Mouse (Mus musculus) midbrain, embryonic 16.5 days (tissue): ENCODE measurements around the gene Fam57b. TPM values are rescaled to one million over a fixed set of nuclear protein-coding genes. Genes with fewer than 3 reads are reported as not detected.

Experiments used
- ATAC-seq: fragments of 200-750 bp; cut with Nextera tagmentation; 2 replicates; pipeline ENCODE4 v1.8.0; 2017; ENCODE audit warnings: moderate TSS enrichment
- H3K27ac ChIP-seq: fragments of 300-500 bp; sonication (generic); 2 replicates; pipeline ENCODE4 v1.5.1; 2014; ENCODE audit warnings: mild to moderate bottlenecking, low read length, mixed read lengths
- H3K27me3 ChIP-seq: fragments of 300-500 bp; sonication (generic); 2 replicates; pipeline ENCODE4 v1.6.1; 2014; ENCODE audit warnings: low read depth, low read length, mixed read lengths; ENCODE audit not compliant: control insufficient read depth, insufficient read depth
- H3K36me3 ChIP-seq: fragments of 300-500 bp; sonication (generic); 2 replicates; pipeline ENCODE4 v1.6.1; 2014; ENCODE audit warnings: mild to moderate bottlenecking, low read length, moderate library complexity, mixed read lengths; ENCODE audit not compliant: control insufficient read depth, insufficient read depth
- H3K4me1 ChIP-seq: fragments of 300-500 bp; sonication (generic); 2 replicates; pipeline ENCODE4 v1.6.1; 2014; ENCODE audit warnings: mild to moderate bottlenecking, low read length, mixed read lengths; ENCODE audit not compliant: control insufficient read depth, insufficient read depth
- H3K4me2 ChIP-seq: fragments of 300-500 bp; sonication (generic); 2 replicates; pipeline ENCODE4 v1.6.1; 2014; ENCODE audit warnings: mild to moderate bottlenecking, low read length, mixed read lengths
- H3K4me3 ChIP-seq: fragments of 300-500 bp; sonication (generic); 2 replicates; pipeline ENCODE4 v1.5.1; 2014; ENCODE audit warnings: low read depth, mild to moderate bottlenecking, low read length, moderate library complexity, mixed read lengths
- H3K9ac ChIP-seq: fragments of 300-500 bp; sonication (generic); 2 replicates; pipeline ENCODE4 v1.6.1; 2014; ENCODE audit warnings: low read depth, low read length, mixed read lengths
- H3K9me3 ChIP-seq: fragments of 300-500 bp; sonication (generic); replicated peaks from 2 replicates; pipeline ENCODE4 v1.6.1; 2014; ENCODE audit warnings: mild to moderate bottlenecking, low read length, mixed read lengths; ENCODE audit not compliant: control insufficient read depth, poor library complexity, severe bottlenecking
- WGBS: fragments of 180-500 bp; shearing (Covaris S2); extraction: QIAGEN DNeasy Blood & Tissue Kit; methylation state at CpG from one replicate; pipeline ENCODE4 v1.1.7; 2014; 5-methylcytosine and 5-hydroxymethylcytosine counted together
- polyA plus RNA-seq: library from polyadenylated mRNA; unstranded; fragments of >200 nt; fragmentation: Nextera tagmentation; extraction: Ambion mirVana; gene quantifications from 2 replicates; pipeline ENCODE4 v1.2.1, GENCODE M21; 2015

The Fam57b gene
- polyA plus RNA-seq, 1 experiment from 2014 or later: 61.1 TPM

- peak overlapping the region; percentile 99 for H3K4me2 ChIP-seq
- H3K9ac ChIP-seq: peak overlapping the region; percentile 84
- H3K4me1 ChIP-seq: peaks cover 16% of the 10 kb centered on the region
- peak; percentile 55 for ATAC-seq
- under 1% methylated on average over 46 of the region's 74 CpGs for WGBS
- H3K9me3 ChIP-seq: no peaks in the 10 kb centered on the region
- peak overlapping the region; percentile 72 for H3K4me3 ChIP-seq
- peaks cover 5% of the 10 kb centered on the region; the same call in 1 of the 2 replicates for H3K27me3 ChIP-seq
- H3K27ac ChIP-seq: peak overlapping the region; percentile 47
- H3K36me3 ChIP-seq: peaks cover 4% of the 10 kb centered on the region
Measured at GRCm38 (mm10) chr7:126847421-126848398, 50.2 kb downstream of the Fam57b start.

- Histone ChIP-seq H3K27me3 (peaks cover 5% of the 10 kb centered on the region; the same call in 1 of the 2 replicates), H3K4me2 (peak overlapping the region; percentile 99), H3K27ac (peak overlapping the region; percentile 18), H3K4me3 (peak overlapping the region; percentile 72), H3K36me3 (peaks cover 5% of the 10 kb centered on the region), H3K4me1 (peaks cover 16% of the 10 kb centered on the region), H3K9me3 (no peaks in the 10 kb centered on the region), H3K9ac (peak overlapping the region; percentile 84)
- peak; percentile 40 for ATAC-seq
- 11% methylated on average over 9 of the region's 10 CpGs for whole genome bisulfite sequencing
Measured at GRCm38 (mm10) chr7:126848794-126849193, 51.3 kb downstream of the Fam57b start.

- no peak overlapping the region for H3K9ac ChIP-seq
- H3K9me3 ChIP-seq: no peaks in the 10 kb centered on the region
- ATAC-seq: no peak
- WGBS: 93% methylated on average over 6 of the region's 6 CpGs
- no peak overlapping the region for H3K4me2 ChIP-seq
- H3K27ac ChIP-seq: no peak overlapping the region
- H3K4me3 ChIP-seq: no peak overlapping the region
- peaks cover 5% of the 10 kb centered on the region; the same call in 1 of the 2 replicates for H3K27me3 ChIP-seq
- peaks cover 16% of the 10 kb centered on the region for H3K4me1 ChIP-seq
- peaks cover 5% of the 10 kb centered on the region for H3K36me3 ChIP-seq
Measured at GRCm38 (mm10) chr7:126850161-126850560, 52.7 kb downstream of the Fam57b start.

GRCm38 (mm10) chr7:126851192-126851591 lies 53.7 kb downstream of the Fam57b start:
- no peak overlapping the region for H3K4me3 ChIP-seq
- no peaks in the 10 kb centered on the region for H3K9me3 ChIP-seq
- no peak overlapping the region for H3K9ac ChIP-seq
- ATAC-seq: no peak
- peaks cover 5% of the 10 kb centered on the region; the same call in 1 of the 2 replicates for H3K27me3 ChIP-seq
- H3K4me2 ChIP-seq: no peak overlapping the region
- H3K27ac ChIP-seq: no peak overlapping the region
- H3K4me1 ChIP-seq: peaks cover 16% of the 10 kb centered on the region
- H3K36me3 ChIP-seq: peaks cover 5% of the 10 kb centered on the region
- WGBS: 39% methylated on average over 12 of the region's 12 CpGs

- H3K9ac ChIP-seq: no peak overlapping the region
- WGBS: 86% methylated on average over 5 of the region's 5 CpGs
- peaks cover 10% of the 10 kb centered on the region for H3K4me1 ChIP-seq
- no peak for ATAC-seq
- no peak overlapping the region for H3K4me3 ChIP-seq
- no peaks in the 10 kb centered on the region for H3K9me3 ChIP-seq
- H3K27ac ChIP-seq: no peak overlapping the region
- no peak overlapping the region for H3K4me2 ChIP-seq
- peaks cover 5% of the 10 kb centered on the region; the same call in 1 of the 2 replicates for H3K27me3 ChIP-seq
- peaks cover 12% of the 10 kb centered on the region for H3K36me3 ChIP-seq
Measured at GRCm38 (mm10) chr7:126853454-126853853, 56.0 kb downstream of the Fam57b start.

- WGBS: 81% methylated on average over 3 of the region's 3 CpGs
- no peak overlapping the region for H3K4me3 ChIP-seq
- H3K4me1 ChIP-seq: peaks cover 1% of the 10 kb centered on the region
- no peak overlapping the region for H3K4me2 ChIP-seq
- H3K27me3 ChIP-seq: no peaks in the 10 kb centered on the region
- no peaks in the 10 kb centered on the region for H3K9me3 ChIP-seq
- no peak overlapping the region for H3K27ac ChIP-seq
- no peak for ATAC-seq
- no peak overlapping the region for H3K9ac ChIP-seq
- H3K36me3 ChIP-seq: peaks cover 12% of the 10 kb centered on the region
Measured at GRCm38 (mm10) chr7:126855641-126856040, 58.2 kb downstream of the Fam57b start.

- Histone ChIP-seq H3K4me3 (no peak overlapping the region), H3K9ac (no peak overlapping the region), H3K27ac (no peak overlapping the region), H3K27me3 (no peaks in the 10 kb centered on the region), H3K9me3 (no peaks in the 10 kb centered on the region), H3K4me1 (peaks cover 8% of the 10 kb centered on the region), H3K36me3 (peaks cover 12% of the 10 kb centered on the region), H3K4me2 (no peak overlapping the region)
- no peak for ATAC-seq
- WGBS: 74% methylated on average over 9 of the region's 9 CpGs
Measured at GRCm38 (mm10) chr7:126856741-126857420, 59.4 kb downstream of the Fam57b start.

GRCm38 (mm10) chr7:126860987-126861386 lies 63.5 kb downstream of the Fam57b start:
- H3K9ac ChIP-seq: peak overlapping the region; percentile 64
- peak; percentile 8; the same call in 1 of the 2 replicates for ATAC-seq
- H3K4me2 ChIP-seq: peak overlapping the region; percentile 93
- 86% methylated on average over 5 of the region's 5 CpGs for WGBS
- H3K27ac ChIP-seq: no peak overlapping the region
- no peaks in the 10 kb centered on the region for H3K9me3 ChIP-seq
- peaks cover 21% of the 10 kb centered on the region for H3K4me1 ChIP-seq
- H3K36me3 ChIP-seq: peaks cover 18% of the 10 kb centered on the region
- H3K4me3 ChIP-seq: peak overlapping the region; percentile 67
- no peaks in the 10 kb centered on the region for H3K27me3 ChIP-seq
